25 mouse cellular contexts compared by ENCODE assay signal in the genomic region with DNA sequence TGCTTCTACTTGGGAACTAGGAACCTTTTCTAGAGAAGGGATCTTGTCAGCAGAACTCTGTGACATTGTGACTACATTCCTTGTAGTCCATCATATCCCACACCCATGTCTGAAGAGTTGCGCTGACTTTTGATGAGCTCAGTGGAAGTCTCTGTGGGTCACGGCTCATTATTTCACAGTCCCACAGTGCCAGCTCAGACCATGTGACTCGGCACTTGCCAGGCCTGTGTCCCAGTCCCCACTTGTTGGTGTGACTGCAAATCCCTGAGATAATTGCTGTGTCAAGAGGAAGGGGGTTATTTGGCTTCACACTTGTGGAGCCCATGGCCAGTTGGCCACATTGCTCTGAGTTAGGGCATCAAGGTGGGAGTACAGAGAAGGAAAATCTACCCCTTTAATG. TPM values are rescaled to one million over a fixed set of nuclear protein-coding genes. Genes with fewer than 3 reads are reported as not detected.
A peak's percentile ranks its signal among the peaks of the same experiment; 100 is the strongest.
DNase-seq lines count a peak whose midpoint lies in the region; ATAC-seq and TF ChIP-seq lines count a peak whose summit lies in the region.
"Had no signal": no experiment of that assay in that cellular context is flagged by ENCODE, and none has a peak within 500 bp of the region (broad histone marks: within the 10 kb centered on the region; RNA-seq: fewer than 3 reads in every experiment).

No protein-coding gene starts in this region.

- peak; percentile 35 for DNase-seq in gastrocnemius, adult 2 months
- no peak for DNase-seq in gastrocnemius, postnatal 25 days
- DNase-seq in hindbrain, postnatal 0 days (ENCODE audit: low spot score) = peak; percentile 31
- no peak for DNase-seq in hindbrain, embryonic 14.5 days (ENCODE audit: low spot score)
- DNase-seq in left cerebral cortex, adult 2 months (ENCODE audit: extremely low spot score in 1 of 2, low spot score in 2 of 2) = no peak
- DNase-seq in left cerebral cortex, postnatal 4 days = no peak
- peak; percentile 49 for DNase-seq in brain, adult 2 months (ENCODE audit: low read depth, low spot score)
- no peak for DNase-seq in frontal cortex, postnatal 14 days (ENCODE audit: low spot score in 2 of 2)
- DNase-seq: gastrocnemius, postnatal 14 days; heart, adult 2 months; kidney, adult 9 months; layer of hippocampus, postnatal 36 days; liver; lung, adult 2 months; lung, postnatal 14 days; midbrain, embryonic 14.5 days; right cerebral cortex, postnatal 25 days had no signal

- WGBS in hindbrain, postnatal 0 days = 58% methylated on average over 3 of the region's 3 CpGs
- 54% methylated on average over 3 of the region's 3 CpGs for WGBS in hindbrain, embryonic 14.5 days

- no peak for TF ChIP-seq CTCF in gastrocnemius, adult 2 months (IDR thresholded peaks at IDR 0.05)
- no peak for TF ChIP-seq CTCF in hindbrain, postnatal 0 days (IDR thresholded peaks at IDR 0.05; ENCODE audit: low read depth)
- TF ChIP-seq CTCF in left cerebral cortex, adult 2 months (IDR thresholded peaks at IDR 0.05) = no peak

- no peak overlapping the region for H3K4me3 ChIP-seq in gastrocnemius, adult 2 months
- no peak overlapping the region for H3K4me3 ChIP-seq in hindbrain, postnatal 0 days (ENCODE audit: low read length)
- no peak overlapping the region for H3K4me3 ChIP-seq in hindbrain, embryonic 14.5 days (replicated peaks; ENCODE audit: low read length)
- no peak overlapping the region for H3K4me3 ChIP-seq in left cerebral cortex, adult 2 months
- H3K4me3 ChIP-seq: embryonic facial prominence, embryonic 13.5 days; forebrain, embryonic 10.5 days; heart, adult 2 months; hindbrain, embryonic 13.5 days; stomach, embryonic 15.5 days had no signal

- no peak overlapping the region for H3K27ac ChIP-seq in gastrocnemius, adult 2 months
- H3K27ac ChIP-seq in hindbrain, postnatal 0 days = no peak overlapping the region
- H3K27ac ChIP-seq in hindbrain, embryonic 14.5 days = no peak overlapping the region
- H3K27ac ChIP-seq in left cerebral cortex, adult 2 months = peak overlapping the region; percentile 17; the same call in 1 of the 2 replicates
- H3K27ac ChIP-seq: embryonic facial prominence, embryonic 13.5 days; forebrain, embryonic 10.5 days; heart, adult 2 months; hindbrain, embryonic 13.5 days; liver, embryonic 14.5 days; stomach, embryonic 15.5 days had no signal

- H3K36me3 ChIP-seq in hindbrain, postnatal 0 days (ENCODE audit: insufficient read depth, low read length) = no peaks in the 10 kb centered on the region
- no peaks in the 10 kb centered on the region for H3K36me3 ChIP-seq in hindbrain, embryonic 14.5 days (replicated peaks; ENCODE audit: control insufficient read depth, insufficient read depth)
- H3K36me3 ChIP-seq: embryonic facial prominence, embryonic 13.5 days; forebrain, embryonic 10.5 days; hindbrain, embryonic 13.5 days; stomach, embryonic 15.5 days had no signal

- intact Hi-C loops in gastrocnemius, adult 2 months (cut with DNase I) = loop anchor here (5.0 kb wide), 1 partner anchor 35 kb away; no protein-coding TSS in a partner anchor
- intact Hi-C loops in left cerebral cortex, adult 2 months (cut with DNase I) = no loop called here
- intact Hi-C loops in left cerebral cortex, postnatal 4 days (cut with DNase I) = no loop called here

- H3K4me1 ChIP-seq in hindbrain, postnatal 0 days (ENCODE audit: insufficient read depth, low read length) = peaks cover 9% of the 10 kb centered on the region
- no peaks in the 10 kb centered on the region for H3K4me1 ChIP-seq in hindbrain, embryonic 14.5 days (replicated peaks; ENCODE audit: control insufficient read depth, insufficient read depth, low read length)
- H3K4me1 ChIP-seq: forebrain, embryonic 10.5 days; stomach, embryonic 15.5 days had no signal

- H3K9me3 ChIP-seq in hindbrain, postnatal 0 days (ENCODE audit: low read length) = no peaks in the 10 kb centered on the region
- no peaks in the 10 kb centered on the region for H3K9me3 ChIP-seq in hindbrain, embryonic 14.5 days (ENCODE audit: control insufficient read depth, low read length)
- H3K9me3 ChIP-seq: embryonic facial prominence, embryonic 13.5 days; forebrain, embryonic 10.5 days; hindbrain, embryonic 13.5 days; stomach, embryonic 15.5 days had no signal

- H3K27me3 ChIP-seq in hindbrain, postnatal 0 days (ENCODE audit: insufficient read depth, low read length) = no peaks in the 10 kb centered on the region
- no peaks in the 10 kb centered on the region for H3K27me3 ChIP-seq in hindbrain, embryonic 14.5 days (ENCODE audit: control insufficient read depth, insufficient read depth, low read length)
- H3K27me3 ChIP-seq: CH12.LX; embryonic facial prominence, embryonic 13.5 days; hindbrain, embryonic 13.5 days; Patski; stomach, embryonic 15.5 days had no signal

- peak; percentile 59; the same call in 1 of the 2 replicates for ATAC-seq in hindbrain, postnatal 0 days
- no peak for ATAC-seq in hindbrain, embryonic 14.5 days (ENCODE audit: low FRiP score)
- ATAC-seq: forebrain, embryonic 16.5 days; Patski had no signal

- H3K4me2 ChIP-seq in hindbrain, postnatal 0 days (ENCODE audit: low read depth, low read length) = no peak overlapping the region
- H3K4me2 ChIP-seq in hindbrain, embryonic 14.5 days (replicated peaks) = no peak overlapping the region
- H3K4me2 ChIP-seq: embryonic facial prominence, embryonic 13.5 days; hindbrain, embryonic 13.5 days; stomach, embryonic 15.5 days had no signal

- H3K9ac ChIP-seq in hindbrain, postnatal 0 days (replicated peaks; ENCODE audit: low read length) = no peak overlapping the region
- H3K9ac ChIP-seq in hindbrain, embryonic 14.5 days = no peak overlapping the region
- H3K9ac ChIP-seq: embryonic facial prominence, embryonic 13.5 days; hindbrain, embryonic 13.5 days; liver, embryonic 14.5 days; stomach, embryonic 15.5 days had no signal

RNA-seq across cellular contexts. Expression of gene Prkce, which starts 59.8 kb away (rescaled TPM):
- 10 to 100 TPM in 1 of 2 experiments, 1 to 10 TPM in 1; 9.3 to 10.2 TPM for total RNA-seq in gastrocnemius, adult 2 months (2021)
- total RNA-seq in gastrocnemius, postnatal 25 days (2021) = 1 to 10 TPM; 6.9 to 7.4 TPM
- 53.5 and 55.8 TPM in 2 replicates for total RNA-seq in hindbrain, postnatal 0 days (2014; rRNA removed)
- polyA plus RNA-seq in hindbrain, postnatal 0 days (2015; fragmentation: Nextera tagmentation; extraction: Ambion mirVana) = 47.4 and 50.8 TPM in 2 replicates
- 38.7 and 43.5 TPM in 2 replicates for polyA plus RNA-seq in hindbrain, embryonic 14.5 days (2014; fragmentation: Nextera tagmentation; extraction: Ambion mirVana)
- 100 to 1,000 TPM; 277 to 284 TPM for total RNA-seq in left cerebral cortex, adult 2 months (2021)
- 100 to 1,000 TPM; 253 to 257 TPM for total RNA-seq in left cerebral cortex, postnatal 4 days (2021)

Comparison
In these comparisons a context has a peak if more than half of its experiments do, and no peak if none do; other contexts are left out.
1. DNase-seq: peak in gastrocnemius, adult 2 months (single experiment), hindbrain, postnatal 0 days (single experiment) and brain, adult 2 months (single experiment); none in gastrocnemius, postnatal 25 days (single experiment), hindbrain, embryonic 14.5 days (single experiment), left cerebral cortex, adult 2 months (0 of 2), left cerebral cortex, postnatal 4 days (single experiment) and frontal cortex, postnatal 14 days (0 of 2).